In genomic region chr3:84333400-84334349, GRCm38 (mm10) we compare ENCODE assay signal across 8 mouse cellular contexts. TPM values are rescaled to one million over a fixed set of nuclear protein-coding genes. Genes with fewer than 3 reads are reported as not detected.
DNase-seq lines count a peak whose midpoint lies in the region; ATAC-seq and TF ChIP-seq lines count a peak whose summit lies in the region.

No protein-coding gene starts in this region.

- H3K36me3 ChIP-seq in hindbrain, embryonic 10.5 days = no peaks in the 10 kb centered on the region
- H3K36me3 ChIP-seq in hindbrain, embryonic 16.5 days (ENCODE audit: control insufficient read depth, insufficient read depth, low read length) = no peaks in the 10 kb centered on the region
- no peaks in the 10 kb centered on the region for H3K36me3 ChIP-seq in liver, embryonic 11.5 days (ENCODE audit: control insufficient read depth, insufficient read depth, low read length)

- peak; percentile 60 for TF ChIP-seq CTCF in gastrocnemius, adult 2 months (IDR thresholded peaks at IDR 0.05)

- no peak overlapping the region for H3K9ac ChIP-seq in hindbrain, embryonic 16.5 days (ENCODE audit: low read depth, low read length)
- no peak overlapping the region for H3K9ac ChIP-seq in liver, embryonic 11.5 days (ENCODE audit: low read depth, low read length)

- peaks cover 28% of the 10 kb centered on the region for H3K4me1 ChIP-seq in hindbrain, embryonic 10.5 days (replicated peaks)
- no peaks in the 10 kb centered on the region for H3K4me1 ChIP-seq in hindbrain, embryonic 16.5 days (ENCODE audit: control insufficient read depth, insufficient read depth, low read depth, low read length)
- H3K4me1 ChIP-seq in liver, embryonic 11.5 days (replicated peaks; ENCODE audit: control insufficient read depth, insufficient read depth, low read length) = no peaks in the 10 kb centered on the region

- 47% methylated on average over 22 of the region's 22 CpGs for WGBS in hindbrain, embryonic 10.5 days
- 42% methylated on average over 22 of the region's 22 CpGs for WGBS in hindbrain, embryonic 16.5 days
- 44% methylated on average over 22 of the region's 22 CpGs for WGBS in liver, embryonic 11.5 days

- no peak overlapping the region for H3K4me3 ChIP-seq in hindbrain, embryonic 10.5 days
- H3K4me3 ChIP-seq in hindbrain, embryonic 16.5 days (ENCODE audit: low read length) = no peak overlapping the region
- H3K4me3 ChIP-seq in gastrocnemius, adult 2 months = peak overlapping the region; percentile 32; the same call in 1 of the 2 replicates
- no peak overlapping the region for H3K4me3 ChIP-seq in liver, embryonic 11.5 days (ENCODE audit: low read depth, low read length)

- no peak for ATAC-seq in hindbrain, embryonic 16.5 days
- ATAC-seq in liver, embryonic 11.5 days (replicated peaks; ENCODE audit: low FRiP score) = no peak; the same call in 1 of the 2 replicates

- peak; percentile 68 for DNase-seq in hindbrain, embryonic 10.5 days (ENCODE audit: low spot score)
- peak; percentile 78 for DNase-seq in adrenal gland, postnatal 25 days
- peak; percentile 68 for DNase-seq in gastrocnemius, adult 2 months
- peak; percentile 66 for DNase-seq in kidney, adult 18-20 months
- DNase-seq in liver, embryonic 11.5 days (ENCODE audit: low spot score) = peak; percentile 56
- peak; percentile 38 to 70 for DNase-seq in natural killer cell, adult 2 months (ENCODE audit: low spot score in 2 of 2)
- peak; percentile 73 for DNase-seq in thymus, postnatal 0 days (ENCODE audit: low spot score)

- intact Hi-C loops in gastrocnemius, adult 2 months (cut with DNase I) = no loop called here

- no peak overlapping the region for H3K4me2 ChIP-seq in hindbrain, embryonic 16.5 days (ENCODE audit: low read length)
- no peak overlapping the region for H3K4me2 ChIP-seq in liver, embryonic 11.5 days

- peak overlapping the region; percentile 59; the same call in 1 of the 2 replicates for H3K27ac ChIP-seq in hindbrain, embryonic 10.5 days
- no peak overlapping the region for H3K27ac ChIP-seq in hindbrain, embryonic 16.5 days (ENCODE audit: low read depth, low read length)
- no peak overlapping the region for H3K27ac ChIP-seq in gastrocnemius, adult 2 months
- no peak overlapping the region for H3K27ac ChIP-seq in liver, embryonic 11.5 days (ENCODE audit: low read depth, low read length)

- H3K27me3 ChIP-seq in hindbrain, embryonic 10.5 days (ENCODE audit: insufficient read depth, poor library complexity, severe bottlenecking) = peaks cover 46% of the 10 kb centered on the region
- H3K27me3 ChIP-seq in hindbrain, embryonic 16.5 days (replicated peaks; ENCODE audit: control insufficient read depth, insufficient read depth, low read length) = no peaks in the 10 kb centered on the region
- 0 out of 2 replicates have a peak, but pooled peaks cover 4% of the 10 kb centered on the region for H3K27me3 ChIP-seq in liver, embryonic 11.5 days (replicated peaks; ENCODE audit: control insufficient read depth, insufficient read depth, low read length)

- no peaks in the 10 kb centered on the region for H3K9me3 ChIP-seq in hindbrain, embryonic 10.5 days
- H3K9me3 ChIP-seq in hindbrain, embryonic 16.5 days (ENCODE audit: control insufficient read depth, low read length) = no peaks in the 10 kb centered on the region
- no peaks in the 10 kb centered on the region for H3K9me3 ChIP-seq in liver, embryonic 11.5 days (ENCODE audit: control insufficient read depth, low read length)

RNA-seq across cellular contexts. Expression of gene Trim2, which starts 27.0 kb away (rescaled TPM):
- polyA plus RNA-seq in hindbrain, embryonic 10.5 days (2016; fragmentation: Nextera tagmentation; extraction: Ambion mirVana) = 65.9 and 87.0 TPM in 2 replicates
- 151 and 154 TPM in 2 replicates for polyA plus RNA-seq in hindbrain, embryonic 16.5 days (2015; fragmentation: Nextera tagmentation; extraction: Ambion mirVana)
- total RNA-seq in adrenal gland, postnatal 25 days (2021) = 71.7 and 83.1 TPM in 2 replicates
- total RNA-seq in gastrocnemius, adult 2 months (2021) = 1 to 10 TPM; 1.2 to 2.0 TPM
- 7.7 and 8.2 TPM in 2 replicates for polyA plus RNA-seq in liver, embryonic 11.5 days (2014; fragmentation: Nextera tagmentation; extraction: Ambion mirVana)
- polyA plus RNA-seq in thymus, postnatal 0 days (2015; fragmentation: Nextera tagmentation; extraction: Ambion mirVana) = 1.3 and 1.9 TPM in 2 replicates
